Mouse (Mus musculus) bone marrow, adult 2 months (tissue): Measurements from ENCODE around the gene Slc11a2. TPM values are rescaled to one million over a fixed set of nuclear protein-coding genes. Genes with fewer than 3 reads are reported as not detected.

Experiments
- H3K27ac ChIP-seq: fragments of 200-500 bp; 2 replicates; pipeline ENCODE4 v1.5.1; 2012; ENCODE audit warnings: low read depth, mild to moderate bottlenecking, control low read depth, inconsistent platforms, low read length; ENCODE audit not compliant: control insufficient read depth, poor library complexity, insufficient read depth
- H3K4me1 ChIP-seq: fragments of 200-500 bp; 2 replicates; pipeline ENCODE4 v1.6.1; 2011; ENCODE audit warnings: low read length; ENCODE audit not compliant: control insufficient read depth, insufficient read depth
- H3K4me3 ChIP-seq: fragments of 200-500 bp; replicated peaks from 2 replicates; pipeline ENCODE3; 2011; ENCODE audit warnings: mild to moderate bottlenecking, low read depth, low read length, control low read depth; ENCODE audit not compliant: control insufficient read depth
- CTCF ChIP-seq: fragments of 200-500 bp; IDR thresholded peaks from 2 replicates; pipeline ENCODE4 v1.5.1; 2011; ENCODE audit warnings: low read length, control low read depth; ENCODE audit not compliant: control insufficient read depth, insufficient read depth
- POLR2A ChIP-seq: fragments of 200-500 bp; IDR thresholded peaks from 2 replicates; pipeline ENCODE4 v1.6.1; 2011; ENCODE audit warnings: low read depth, mild to moderate bottlenecking, control low read depth, low read length, borderline replicate concordance; ENCODE audit not compliant: control insufficient read depth
- WGBS: fragments of 180-500 bp; shearing (Covaris S2); methylation state at CpG from one replicate; pipeline ENCODE4 v1.1.7; 2018; 5-methylcytosine and 5-hydroxymethylcytosine counted together
- polyA plus RNA-seq: library from polyadenylated mRNA; stranded (reverse); fragments of >200 nt; gene quantifications from 2 replicates; pipeline ENCODE4 v1.2.4, GENCODE M21; 2011; ENCODE audit warnings: low replicate concordance; ENCODE audit not compliant: missing spikeins, insufficient read depth, insufficient read length

Slc11a2 gene
- polyA plus RNA-seq, 1 experiment = 30.7 TPM

DNA sequence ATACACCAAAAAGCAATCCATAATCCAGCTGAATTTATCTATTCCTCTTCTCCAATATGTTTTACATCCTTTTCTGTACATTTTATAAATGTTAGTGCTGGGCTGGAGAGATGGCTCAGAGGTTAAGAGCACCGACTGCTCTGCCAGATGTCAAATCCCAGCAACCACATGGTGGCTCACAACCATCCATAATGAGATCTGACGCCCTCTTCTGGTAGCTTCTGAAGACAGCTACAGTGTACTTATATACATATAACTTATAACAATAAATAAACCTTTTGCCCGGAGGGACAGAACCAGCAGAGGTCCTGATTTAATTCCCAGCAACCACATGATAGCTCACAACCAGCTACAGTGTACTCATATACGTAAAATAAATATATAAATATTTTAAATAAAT lies 23.7 kb upstream of the Slc11a2 start:
- no peak for TF ChIP-seq CTCF
- TF ChIP-seq POLR2A = no peak
- H3K27ac ChIP-seq = no peak overlapping the region
- WGBS = 80% methylated on average over 4 of the region's 4 CpGs
- H3K4me1 ChIP-seq = no peaks in the 10 kb centered on the region
- H3K4me3 ChIP-seq = no peak overlapping the region

DNA sequence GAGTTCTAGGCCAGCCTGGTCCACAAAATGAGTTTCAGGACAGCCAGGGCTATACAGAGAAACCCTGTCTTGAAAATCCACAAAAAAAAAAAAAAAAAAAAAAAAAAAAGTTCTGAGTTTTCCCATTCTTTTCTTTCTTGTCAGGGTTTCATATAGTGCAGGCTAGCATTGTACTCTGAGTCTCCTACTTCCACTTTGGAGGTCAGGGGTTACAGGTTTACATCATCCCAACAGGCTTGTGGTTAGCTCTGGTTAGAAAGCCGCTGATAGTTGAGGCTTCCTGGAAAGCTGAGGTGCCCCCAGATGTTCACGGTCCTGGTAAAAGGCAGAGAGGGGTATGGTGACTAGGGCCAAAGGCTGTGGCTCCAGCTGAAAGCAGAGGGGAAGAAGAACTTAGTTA lies 22.0 kb upstream of the Slc11a2 start:
- H3K4me3 ChIP-seq = no peak overlapping the region
- TF ChIP-seq CTCF (no peak), POLR2A (no peak)
- no peaks in the 10 kb centered on the region for H3K4me1 ChIP-seq
- no peak overlapping the region for H3K27ac ChIP-seq
- 4% methylated on average over 2 of the region's 2 CpGs for WGBS

DNA sequence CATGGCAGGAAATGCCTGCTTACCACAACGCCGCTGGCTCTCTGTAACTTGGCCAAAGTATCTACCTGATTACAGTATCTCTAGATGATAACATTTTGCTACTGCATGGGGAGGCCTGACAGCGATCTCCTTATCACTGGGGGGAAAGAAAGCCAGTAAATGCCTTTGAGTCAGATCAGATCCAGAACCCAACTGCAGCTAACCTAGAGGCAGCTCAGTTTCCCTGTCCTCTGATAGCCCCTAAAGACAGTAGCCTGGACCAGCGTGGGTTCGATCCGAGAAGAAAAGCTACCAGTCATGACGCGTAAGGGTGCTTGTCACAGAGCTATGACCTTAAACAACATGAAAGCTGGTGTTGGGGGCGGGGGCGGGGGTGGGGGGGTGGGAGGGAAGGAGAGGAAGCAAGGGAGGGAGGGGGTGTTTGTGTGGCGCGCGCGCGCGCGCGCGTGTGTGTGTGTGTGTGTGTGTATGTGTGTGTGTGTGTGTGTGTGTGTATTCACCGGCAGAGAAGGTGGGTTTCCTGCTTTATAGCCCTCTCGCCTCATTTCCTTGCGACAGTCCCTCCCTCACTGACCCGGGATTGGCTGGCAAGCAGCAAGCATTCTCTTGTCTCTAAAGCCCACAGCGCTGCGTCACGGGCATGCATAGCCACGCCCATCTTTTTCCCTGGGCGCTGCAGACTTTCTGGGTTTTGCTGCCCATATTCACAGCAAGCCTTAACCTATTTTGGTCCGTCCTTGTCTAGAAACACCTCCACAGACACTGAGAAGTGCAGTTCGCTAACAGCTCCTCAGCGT lies 18.5 kb upstream of the Slc11a2 start:
- Histone ChIP-seq H3K4me1 (no peaks in the 10 kb centered on the region), H3K27ac (no peak overlapping the region), H3K4me3 (peak overlapping the region; percentile 63)
- TF ChIP-seq POLR2A (peak; percentile 42; the same call in 1 of the 2 replicates), CTCF (no peak)
- 2% methylated on average over 23 of the region's 31 CpGs for WGBS

DNA sequence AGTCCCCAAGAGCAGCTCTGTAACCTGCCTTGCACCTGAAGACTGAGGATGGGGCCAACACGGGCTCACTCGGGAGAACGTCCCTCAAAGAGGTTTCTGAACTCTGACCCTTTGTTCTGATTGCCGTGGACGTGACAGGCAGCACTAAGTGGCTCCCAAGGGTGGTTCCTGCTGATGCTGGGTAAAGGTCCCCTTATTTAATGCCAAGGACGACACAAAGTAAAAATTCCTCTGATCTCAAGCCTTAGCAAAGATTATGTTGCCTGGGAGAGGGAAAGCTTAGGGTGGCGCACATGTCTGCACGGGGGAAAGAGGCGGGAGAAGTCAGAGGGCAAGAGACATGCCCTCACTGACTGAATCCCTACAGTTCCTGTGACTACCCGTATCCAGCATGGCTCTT lies 11.6 kb upstream of the Slc11a2 start:
- no peaks in the 10 kb centered on the region for H3K4me1 ChIP-seq
- no peak overlapping the region for H3K4me3 ChIP-seq
- TF ChIP-seq CTCF (no peak), POLR2A (no peak)
- 68% methylated on average over 10 of the region's 10 CpGs for WGBS
- no peak overlapping the region for H3K27ac ChIP-seq

- no peak for TF ChIP-seq CTCF
- TF ChIP-seq POLR2A = no peak
- WGBS = 21% methylated on average over 4 of the region's 4 CpGs
- no peak overlapping the region for H3K4me3 ChIP-seq
- no peaks in the 10 kb centered on the region for H3K4me1 ChIP-seq
- no peak overlapping the region for H3K27ac ChIP-seq
Observed at GRCm38 (mm10) chr15:100436112-100436511, 11.2 kb upstream of the Slc11a2 start.

DNA sequence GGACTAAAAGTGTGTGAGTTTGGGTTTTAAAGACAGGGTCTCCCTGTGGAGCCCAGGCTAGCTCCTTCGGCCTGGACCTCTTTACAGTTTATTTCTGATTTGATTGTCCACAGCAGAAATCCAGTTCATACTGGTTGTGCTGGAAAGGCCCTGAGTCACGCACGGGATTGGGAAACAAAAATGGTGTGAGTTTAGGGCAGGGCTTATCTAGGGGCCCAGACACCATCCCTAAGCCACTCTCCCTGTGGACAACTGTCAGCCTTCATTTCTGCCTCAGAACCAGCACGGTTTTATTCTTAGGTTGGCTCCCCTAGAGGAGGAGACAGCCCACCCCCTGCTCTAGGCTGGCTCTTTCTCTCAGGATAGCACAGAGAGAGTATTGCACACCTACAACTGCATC lies 8.4 kb upstream of the Slc11a2 start:
- WGBS = 55% methylated on average over 4 of the region's 4 CpGs
- TF ChIP-seq POLR2A = no peak
- TF ChIP-seq CTCF = no peak
- Histone ChIP-seq H3K4me3 (no peak overlapping the region), H3K27ac (no peak overlapping the region), H3K4me1 (no peaks in the 10 kb centered on the region)

DNA sequence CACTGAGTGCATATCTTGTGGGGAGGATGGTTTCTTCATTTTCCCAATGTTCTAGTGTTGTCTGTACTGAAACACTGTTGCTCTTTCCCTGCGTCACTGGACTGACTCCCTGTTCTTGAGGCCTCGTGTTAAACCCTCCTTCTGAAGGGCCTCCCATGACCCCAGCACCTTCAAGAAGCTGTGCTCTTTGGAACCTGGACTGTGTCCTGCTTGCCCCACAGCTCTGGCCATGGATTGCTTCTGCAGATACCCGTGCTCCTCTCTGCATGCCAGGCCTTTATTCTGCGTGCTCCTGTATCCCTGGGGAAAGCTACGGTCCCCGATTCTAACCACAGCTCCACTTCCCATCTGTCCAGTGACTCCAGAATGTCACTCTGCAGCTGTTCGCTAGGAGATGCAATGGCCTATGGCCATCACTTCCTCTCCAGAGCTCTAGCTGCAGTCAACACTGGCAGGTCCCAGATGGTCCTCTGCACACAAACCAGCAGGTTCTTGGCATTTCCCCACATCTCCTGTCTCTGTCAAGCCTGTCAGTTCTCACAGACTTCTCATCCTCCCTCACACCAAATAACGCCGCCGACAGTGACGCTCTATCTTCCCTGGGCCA lies 5.2 kb upstream of the Slc11a2 start:
- 71% methylated on average over 11 of the region's 11 CpGs for WGBS
- Histone ChIP-seq H3K4me3 (no peak overlapping the region), H3K4me1 (no peaks in the 10 kb centered on the region), H3K27ac (no peak overlapping the region)
- TF ChIP-seq CTCF = no peak
- TF ChIP-seq POLR2A = no peak

DNA sequence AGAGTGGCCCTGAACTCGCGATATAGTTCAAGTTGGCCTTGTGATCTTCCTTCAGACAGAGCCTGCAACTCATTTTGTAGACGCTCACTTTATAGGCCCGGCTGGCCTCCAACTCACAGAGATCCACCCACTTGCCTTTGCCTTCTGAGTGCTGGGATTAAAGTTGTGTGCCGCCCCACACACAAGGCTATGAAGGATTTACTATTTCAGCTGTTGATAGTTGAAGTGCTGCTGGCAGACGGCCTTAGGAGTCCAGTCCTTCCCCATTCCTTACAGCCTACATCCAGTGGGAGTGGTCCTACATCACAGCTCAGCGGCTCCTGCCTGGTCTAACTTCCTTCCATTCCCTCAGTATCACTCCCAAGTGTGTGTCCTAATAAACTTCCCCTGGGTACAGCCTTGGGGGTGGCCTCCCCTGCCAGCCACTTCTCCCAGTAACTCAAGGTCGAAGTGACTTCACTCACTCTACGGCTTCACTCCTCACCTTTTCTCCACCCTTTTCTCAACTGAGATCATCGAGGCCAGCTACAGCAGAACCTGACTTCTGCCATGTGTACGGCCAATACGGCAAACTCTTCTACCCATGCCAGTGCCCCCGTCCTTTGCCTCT lies 3.5 kb upstream of the Slc11a2 start:
- no peak for TF ChIP-seq CTCF
- no peak for TF ChIP-seq POLR2A
- H3K27ac ChIP-seq = no peak overlapping the region
- WGBS = 86% methylated on average over 13 of the region's 13 CpGs
- no peak overlapping the region for H3K4me3 ChIP-seq
- no peaks in the 10 kb centered on the region; the same call in 1 of the 2 replicates for H3K4me1 ChIP-seq
